Mouse (Mus musculus) layer of hippocampus, postnatal 36 days (tissue): Measurements from ENCODE around the gene Txlna. TPM values are rescaled to one million over a fixed set of nuclear protein-coding genes. Genes with fewer than 3 reads are reported as not detected.

Experiments
- DNase-seq, 2 experiments: peaks; one replicate each; pipeline ENCODE4 v3.0.0; 2022
- total RNA-seq, 2 experiments: library from RNA; stranded (reverse); gene quantifications; 2 replicates each; pipeline ENCODE4 v1.2.3; 2021

Txlna gene
- 10 to 100 TPM; 46.1 to 54.7 TPM for total RNA-seq

- DNase-seq = peak; percentile 97 to 98
Measured at GRCm38 (mm10) chr4:129640638-129641467, at the start of gene Txlna. Gene Txlna, minus strand, starts transcription at chr4:129641065.

- no peak for DNase-seq
Measured at GRCm38 (mm10) chr4:129684531-129684930, 43.7 kb upstream of the Txlna start.

GRCm38 (mm10) chr4:129683901-129684493 is 43.1 kb upstream of the Txlna start:
- DNase-seq = no peak

- DNase-seq = no peak
Measured at GRCm38 (mm10) chr4:129681837-129682236, 41.0 kb upstream of the Txlna start.

GRCm38 (mm10) chr4:129672878-129673449 is 32.1 kb upstream of the Txlna start:
- no peak for DNase-seq

- DNase-seq = peak; percentile 91 to 94
Measured at GRCm38 (mm10) chr4:129672083-129672877, 31.4 kb upstream of the Txlna start, which contains the start of gene Kpna6. Gene Kpna6, minus strand, starts transcription at chr4:129672767.

GRCm38 (mm10) chr4:129671491-129672082 is 30.7 kb upstream of the Txlna start:
- peak in 1 of 2 experiments; percentile 38 for DNase-seq

- no peak for DNase-seq
Measured at GRCm38 (mm10) chr4:129662255-129662813, 21.5 kb upstream of the Txlna start.

GRCm38 (mm10) chr4:129661584-129661983 is 20.7 kb upstream of the Txlna start:
- DNase-seq = peak in 1 of 2 experiments; percentile 18

- no peak for DNase-seq
Measured at GRCm38 (mm10) chr4:129654770-129655169, 13.9 kb upstream of the Txlna start.

GRCm38 (mm10) chr4:129650359-129650758 is 9.5 kb upstream of the Txlna start:
- no peak for DNase-seq

- no peak for DNase-seq
Measured at GRCm38 (mm10) chr4:129648656-129649055, 7.8 kb upstream of the Txlna start.

- DNase-seq = no peak
Measured at GRCm38 (mm10) chr4:129645204-129645603, 4.3 kb upstream of the Txlna start.

GRCm38 (mm10) chr4:129641756-129642155 is 891 bp upstream of the Txlna start:
- DNase-seq = no peak

GRCm38 (mm10) chr4:129640101-129640637 is 696 bp downstream of the Txlna start:
- no peak for DNase-seq

- no peak for DNase-seq
Measured at GRCm38 (mm10) chr4:129639221-129639620, 1.6 kb downstream of the Txlna start.

GRCm38 (mm10) chr4:129633852-129634251 is 7.0 kb downstream of the Txlna start:
- DNase-seq = no peak

- DNase-seq = no peak
Measured at GRCm38 (mm10) chr4:129631867-129632266, 9.0 kb downstream of the Txlna start.

GRCm38 (mm10) chr4:129630944-129631343 is 9.9 kb downstream of the Txlna start:
- DNase-seq = no peak

GRCm38 (mm10) chr4:129626035-129626434 is 14.8 kb downstream of the Txlna start:
- DNase-seq = no peak

- DNase-seq = no peak
Measured at GRCm38 (mm10) chr4:129625496-129625895, 15.4 kb downstream of the Txlna start.

- peak; percentile 58 to 61 for DNase-seq
Measured at GRCm38 (mm10) chr4:129625029-129625370, 15.9 kb downstream of the Txlna start.
